Mouse (Mus musculus): ENCODE results near the gene Pias3. TPM values are rescaled to one million over a fixed set of nuclear protein-coding genes. Genes with fewer than 3 reads are reported as not detected.

Gene Pias3
- polyA plus RNA-seq, 1 experiment from 2014 or later, result 70.2 TPM

DNA sequence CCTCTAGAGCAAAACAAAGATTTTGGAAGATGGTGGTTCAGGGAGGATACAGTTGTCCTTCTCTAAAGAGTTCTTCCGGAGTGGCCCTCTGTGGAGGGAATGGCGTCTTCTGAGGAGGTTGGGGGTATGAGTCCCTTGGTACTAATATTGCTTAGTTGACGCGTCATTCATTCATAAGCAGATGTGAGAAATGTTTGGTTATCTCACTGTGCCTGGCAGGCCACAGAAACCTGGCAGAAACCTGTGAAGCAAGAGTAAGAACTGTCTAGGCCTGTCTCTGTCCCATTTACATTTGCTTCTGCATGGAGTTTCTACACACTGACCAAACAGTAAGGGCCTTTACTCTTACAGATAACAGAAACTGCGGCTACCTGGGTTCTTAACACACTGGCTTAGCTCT lies 24.7 kb upstream of the Pias3 start:
- no peak overlapping the region for H3K27ac ChIP-seq
- no peak overlapping the region for H3K9ac ChIP-seq (replicated peaks)
- peaks cover 20% of the 10 kb centered on the region for H3K4me1 ChIP-seq (replicated peaks)
- no peak for ATAC-seq (ENCODE audit: insufficient number of reproducible peaks, insufficient read depth, low FRiP score, low TSS enrichment, low read depth)
- H3K9me3 ChIP-seq, result no peaks in the 10 kb centered on the region
- H3K27me3 ChIP-seq, result peaks cover 16% of the 10 kb centered on the region
- no peak overlapping the region for H3K4me2 ChIP-seq
- H3K36me3 ChIP-seq, result no peaks in the 10 kb centered on the region
- no peak overlapping the region for H3K4me3 ChIP-seq (replicated peaks)
- WGBS, result 92% methylated on average over 5 of the region's 5 CpGs

DNA sequence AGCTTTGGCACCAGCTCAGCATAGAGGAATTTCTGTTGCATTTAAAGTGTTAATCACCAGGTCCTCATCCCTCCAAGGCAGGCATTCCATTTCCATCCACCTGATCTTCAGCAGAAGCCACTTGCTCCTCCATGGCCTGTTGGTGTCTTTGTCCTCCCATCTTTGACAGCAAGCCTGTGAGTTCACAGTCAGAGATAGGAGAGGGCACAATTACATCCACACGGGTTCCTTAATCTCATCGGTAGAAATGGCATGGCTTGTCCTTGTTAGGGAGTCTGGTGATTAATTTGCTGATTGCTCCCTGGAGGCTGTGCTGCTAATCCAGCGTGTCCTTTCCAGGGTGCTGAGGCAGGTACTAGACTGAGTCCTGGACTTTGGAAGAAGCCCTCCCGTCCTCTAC lies 22.7 kb upstream of the Pias3 start:
- H3K9ac ChIP-seq (replicated peaks), result no peak overlapping the region

DNA sequence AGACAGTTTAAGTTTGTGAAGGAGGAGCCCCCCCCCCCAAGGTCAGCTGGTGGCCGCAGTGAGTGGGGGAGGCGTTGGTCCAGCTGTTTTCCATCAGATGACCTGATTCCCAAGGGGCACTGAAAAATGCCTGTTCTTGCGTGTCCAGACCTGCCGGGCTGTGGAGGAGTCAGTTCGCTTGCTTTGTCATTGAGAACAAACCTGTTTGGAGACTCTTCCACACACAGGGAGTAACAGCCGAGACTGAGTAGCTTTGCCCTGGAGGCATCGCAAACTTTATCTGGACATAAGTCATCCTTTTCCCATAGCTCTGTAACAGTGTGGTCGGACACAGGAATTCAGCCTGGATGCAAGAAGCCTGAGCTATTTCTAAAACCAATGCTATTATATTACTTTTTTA lies 21.7 kb upstream of the Pias3 start:
- WGBS, result 17% methylated on average over 8 of the region's 8 CpGs
- no peak overlapping the region for H3K4me3 ChIP-seq (replicated peaks)
- no peak for ATAC-seq (ENCODE audit: insufficient number of reproducible peaks, insufficient read depth, low FRiP score, low TSS enrichment, low read depth)

More for the DNA sequence above, 22.7 kb upstream of the Pias3 start:
- Histone ChIP-seq H3K4me1 (replicated peaks) (peaks cover 20% of the 10 kb centered on the region), H3K4me2 (no peak overlapping the region), H3K4me3 (replicated peaks) (no peak overlapping the region), H3K9me3 (no peaks in the 10 kb centered on the region), H3K27me3 (peaks cover 16% of the 10 kb centered on the region), H3K36me3 (no peaks in the 10 kb centered on the region), H3K27ac (no peak overlapping the region)
- 66% methylated on average over 4 of the region's 4 CpGs for WGBS
- ATAC-seq (ENCODE audit: insufficient number of reproducible peaks, insufficient read depth, low FRiP score, low TSS enrichment, low read depth), result no peak

DNA sequence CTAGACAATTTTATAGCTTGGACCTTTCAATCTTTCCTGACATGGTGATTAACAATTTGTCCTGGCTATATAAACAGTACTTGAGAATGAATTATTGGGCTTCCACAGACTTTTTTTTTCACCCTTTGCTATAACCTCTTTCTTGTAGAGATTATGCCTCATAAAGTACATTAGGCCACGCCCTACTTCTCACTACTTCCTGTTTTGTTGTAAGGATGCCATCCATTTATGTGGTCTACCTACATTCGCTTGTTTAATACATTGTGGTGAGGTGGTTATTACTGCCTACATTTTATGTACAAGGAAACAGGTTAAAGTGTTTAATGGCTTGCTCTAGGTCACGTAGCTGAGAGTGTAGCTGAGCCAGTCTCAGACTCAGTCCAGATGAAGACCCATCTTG lies 21.0 kb upstream of the Pias3 start:
- 66% methylated on average over 3 of the region's 3 CpGs for WGBS
- peaks cover 32% of the 10 kb centered on the region for H3K27me3 ChIP-seq
- H3K27ac ChIP-seq, result no peak overlapping the region
- H3K9me3 ChIP-seq, result no peaks in the 10 kb centered on the region
- no peak overlapping the region for H3K9ac ChIP-seq (replicated peaks)
- peaks cover 19% of the 10 kb centered on the region for H3K4me1 ChIP-seq (replicated peaks)
- no peak overlapping the region for H3K4me2 ChIP-seq
- no peak for ATAC-seq (ENCODE audit: insufficient number of reproducible peaks, insufficient read depth, low FRiP score, low TSS enrichment, low read depth)
- H3K4me3 ChIP-seq (replicated peaks), result no peak overlapping the region
- H3K36me3 ChIP-seq, result no peaks in the 10 kb centered on the region

More for the DNA sequence above, 21.7 kb upstream of the Pias3 start:
- Histone ChIP-seq H3K27me3 (peaks cover 26% of the 10 kb centered on the region), H3K4me1 (replicated peaks) (peaks cover 20% of the 10 kb centered on the region), H3K36me3 (no peaks in the 10 kb centered on the region), H3K9ac (replicated peaks) (no peak overlapping the region), H3K9me3 (no peaks in the 10 kb centered on the region), H3K27ac (peak overlapping the region; percentile 75), H3K4me2 (peak overlapping the region; percentile 35)

DNA sequence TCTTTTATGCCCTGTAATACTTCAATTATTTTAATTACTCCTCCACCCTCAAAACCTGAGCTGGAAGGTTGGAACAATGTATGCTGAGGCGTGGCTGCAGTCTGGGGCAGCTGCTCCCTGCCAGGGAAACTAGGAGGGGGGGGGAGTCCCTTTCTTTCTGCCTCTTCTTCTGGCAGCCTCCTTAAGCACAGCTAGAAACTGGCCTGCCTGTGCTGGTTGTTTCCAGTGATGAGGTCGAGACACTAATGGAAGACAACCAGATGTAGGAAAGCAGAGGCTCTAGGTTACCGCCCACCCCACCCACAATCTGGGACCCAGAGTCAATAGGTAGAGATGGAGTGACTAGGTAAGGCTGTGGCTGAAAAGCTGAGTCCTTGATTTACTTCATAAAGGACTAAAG lies 20.5 kb upstream of the Pias3 start:
- Histone ChIP-seq H3K27me3 (peaks cover 32% of the 10 kb centered on the region), H3K36me3 (no peaks in the 10 kb centered on the region), H3K9me3 (no peaks in the 10 kb centered on the region), H3K4me3 (replicated peaks) (no peak overlapping the region), H3K4me2 (no peak overlapping the region), H3K4me1 (replicated peaks) (peaks cover 14% of the 10 kb centered on the region), H3K27ac (no peak overlapping the region), H3K9ac (replicated peaks) (no peak overlapping the region)
- WGBS, result 57% methylated on average over 3 of the region's 3 CpGs
- no peak for ATAC-seq (ENCODE audit: insufficient number of reproducible peaks, insufficient read depth, low FRiP score, low TSS enrichment, low read depth)

DNA sequence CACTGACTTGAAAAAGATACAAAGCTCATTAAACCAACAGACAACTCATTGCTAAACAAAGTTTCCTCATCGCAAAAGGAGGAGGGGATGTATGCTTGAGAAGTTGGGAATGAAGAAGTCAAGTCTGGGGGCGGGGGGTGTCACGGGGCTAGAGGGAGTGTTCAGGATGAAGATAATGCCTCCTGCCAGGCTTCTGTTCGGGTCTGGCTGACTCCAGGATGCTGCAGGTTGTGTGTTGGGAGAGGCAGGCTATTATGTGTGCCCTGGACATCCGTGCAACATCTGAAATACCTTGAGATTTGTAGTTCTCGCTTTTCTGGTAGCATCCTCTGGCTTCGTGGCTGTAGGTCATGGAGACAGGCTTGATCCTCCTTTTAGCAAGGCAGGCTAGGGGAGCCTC lies 17.7 kb upstream of the Pias3 start:
- H3K4me3 ChIP-seq (replicated peaks), result no peak overlapping the region
- no peak overlapping the region for H3K27ac ChIP-seq
- H3K4me2 ChIP-seq, result no peak overlapping the region
- no peaks in the 10 kb centered on the region for H3K9me3 ChIP-seq
- H3K9ac ChIP-seq (replicated peaks), result no peak overlapping the region
- H3K36me3 ChIP-seq, result no peaks in the 10 kb centered on the region
- peaks cover 12% of the 10 kb centered on the region for H3K4me1 ChIP-seq (replicated peaks)
- peaks cover 35% of the 10 kb centered on the region for H3K27me3 ChIP-seq
- ATAC-seq (ENCODE audit: insufficient number of reproducible peaks, insufficient read depth, low FRiP score, low TSS enrichment, low read depth), result no peak
- WGBS, result 72% methylated on average over 7 of the region's 7 CpGs

DNA sequence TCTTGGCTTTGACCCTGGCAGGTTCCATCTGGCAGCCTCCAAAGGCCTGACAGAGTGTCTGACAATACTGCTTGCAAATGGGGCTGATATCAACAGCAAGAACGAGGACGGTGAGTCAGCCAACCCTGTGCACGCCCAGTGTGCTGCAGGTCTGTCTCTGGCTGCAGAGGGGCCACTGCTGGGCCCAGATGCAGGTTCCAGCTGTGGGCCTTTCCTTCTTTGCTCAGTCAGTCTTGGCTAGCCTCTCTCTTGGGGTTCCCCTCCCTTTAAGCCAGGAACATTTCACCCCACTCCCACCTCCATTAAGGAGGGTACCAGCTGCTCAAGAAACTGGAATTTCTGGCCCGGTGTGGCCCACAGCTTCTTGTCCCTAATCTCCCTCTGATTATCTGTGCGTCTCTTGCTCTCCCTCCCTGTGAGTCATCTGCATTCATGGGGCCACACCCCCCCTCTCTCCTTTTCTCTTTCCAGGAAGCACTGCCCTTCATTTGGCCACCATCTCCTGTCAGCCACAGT lies 17.0 kb upstream of the Pias3 start:
- WGBS, result 28% methylated on average over 5 of the region's 5 CpGs
- no peaks in the 10 kb centered on the region for H3K36me3 ChIP-seq
- no peak overlapping the region for H3K27ac ChIP-seq
- no peak for ATAC-seq (ENCODE audit: insufficient number of reproducible peaks, insufficient read depth, low FRiP score, low TSS enrichment, low read depth)
- H3K4me1 ChIP-seq (replicated peaks), result peaks cover 9% of the 10 kb centered on the region
- no peaks in the 10 kb centered on the region for H3K9me3 ChIP-seq
- no peak overlapping the region for H3K4me2 ChIP-seq
- peaks cover 42% of the 10 kb centered on the region for H3K27me3 ChIP-seq
- no peak overlapping the region for H3K4me3 ChIP-seq (replicated peaks)
- no peak overlapping the region for H3K9ac ChIP-seq (replicated peaks)

DNA sequence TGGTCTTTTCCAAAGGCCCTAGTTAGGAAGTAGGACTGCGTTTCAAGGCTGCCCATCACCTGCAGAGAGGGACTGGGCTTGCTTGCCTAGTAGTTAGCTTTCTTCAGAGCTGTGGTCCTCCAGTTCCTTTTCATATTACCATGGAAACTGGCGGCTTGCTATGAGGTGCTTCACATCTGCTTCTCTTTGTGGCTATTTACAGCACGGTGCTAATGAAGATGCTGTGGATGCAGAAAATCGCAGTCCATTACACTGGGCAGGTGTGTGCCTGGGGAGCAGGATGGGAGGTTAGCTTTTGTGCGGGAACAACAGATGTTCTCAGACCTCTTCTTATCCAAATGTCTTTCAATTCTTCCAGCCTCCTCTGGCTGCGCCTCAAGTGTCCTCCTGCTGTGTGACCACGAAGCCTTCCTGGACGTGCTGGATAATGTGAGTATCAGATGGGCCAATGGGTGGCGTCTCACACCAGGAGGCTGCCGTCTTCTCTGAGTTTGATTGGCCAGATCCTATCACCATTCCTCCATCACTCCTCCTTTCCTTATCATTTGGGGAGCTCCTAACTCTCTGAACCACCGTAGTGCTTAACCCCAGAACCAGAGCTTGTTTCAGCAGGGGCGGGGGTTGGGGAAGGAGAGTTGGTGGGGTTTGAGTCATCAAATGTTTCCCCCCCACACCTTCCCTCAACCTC lies 15.8 kb upstream of the Pias3 start:
- Histone ChIP-seq H3K36me3 (no peaks in the 10 kb centered on the region), H3K27ac (no peak overlapping the region), H3K9me3 (no peaks in the 10 kb centered on the region), H3K4me2 (no peak overlapping the region), H3K9ac (replicated peaks) (no peak overlapping the region), H3K4me3 (replicated peaks) (no peak overlapping the region), H3K27me3 (peaks cover 54% of the 10 kb centered on the region), H3K4me1 (replicated peaks) (peaks cover 10% of the 10 kb centered on the region)
- no peak for ATAC-seq (ENCODE audit: insufficient number of reproducible peaks, insufficient read depth, low FRiP score, low TSS enrichment, low read depth)
- 18% methylated on average over 12 of the region's 12 CpGs for WGBS

DNA sequence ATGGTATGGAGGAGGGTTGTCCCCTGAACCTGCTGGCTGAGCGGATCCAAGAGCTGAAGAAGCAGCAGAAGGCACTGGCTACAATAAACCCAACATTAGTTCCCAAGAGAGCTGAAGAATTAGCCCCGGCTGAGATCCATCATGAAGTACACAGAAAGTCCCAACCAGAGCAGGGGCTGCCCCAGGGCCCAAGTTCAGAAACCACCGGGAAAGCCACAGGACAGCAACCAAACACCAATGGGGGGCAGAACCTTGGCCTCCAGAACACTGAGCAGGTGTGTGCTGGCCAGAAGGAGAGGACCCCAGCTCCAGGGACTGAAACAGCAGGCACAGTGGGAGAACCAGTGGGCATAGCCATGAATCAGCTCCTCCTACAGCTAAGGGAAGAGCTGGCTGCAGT lies 12.7 kb upstream of the Pias3 start:
- H3K36me3 ChIP-seq, result no peaks in the 10 kb centered on the region
- H3K27ac ChIP-seq, result no peak overlapping the region
- no peak overlapping the region for H3K4me3 ChIP-seq (replicated peaks)
- H3K27me3 ChIP-seq, result peaks cover 59% of the 10 kb centered on the region
- no peak overlapping the region for H3K9ac ChIP-seq (replicated peaks)
- H3K4me1 ChIP-seq (replicated peaks), result 0 out of 2 replicates have a peak, but pooled peaks cover 7% of the 10 kb centered on the region
- no peak overlapping the region for H3K4me2 ChIP-seq
- WGBS, result 84% methylated on average over 3 of the region's 3 CpGs
- no peaks in the 10 kb centered on the region for H3K9me3 ChIP-seq
- no peak for ATAC-seq (ENCODE audit: insufficient number of reproducible peaks, insufficient read depth, low FRiP score, low TSS enrichment, low read depth)

DNA sequence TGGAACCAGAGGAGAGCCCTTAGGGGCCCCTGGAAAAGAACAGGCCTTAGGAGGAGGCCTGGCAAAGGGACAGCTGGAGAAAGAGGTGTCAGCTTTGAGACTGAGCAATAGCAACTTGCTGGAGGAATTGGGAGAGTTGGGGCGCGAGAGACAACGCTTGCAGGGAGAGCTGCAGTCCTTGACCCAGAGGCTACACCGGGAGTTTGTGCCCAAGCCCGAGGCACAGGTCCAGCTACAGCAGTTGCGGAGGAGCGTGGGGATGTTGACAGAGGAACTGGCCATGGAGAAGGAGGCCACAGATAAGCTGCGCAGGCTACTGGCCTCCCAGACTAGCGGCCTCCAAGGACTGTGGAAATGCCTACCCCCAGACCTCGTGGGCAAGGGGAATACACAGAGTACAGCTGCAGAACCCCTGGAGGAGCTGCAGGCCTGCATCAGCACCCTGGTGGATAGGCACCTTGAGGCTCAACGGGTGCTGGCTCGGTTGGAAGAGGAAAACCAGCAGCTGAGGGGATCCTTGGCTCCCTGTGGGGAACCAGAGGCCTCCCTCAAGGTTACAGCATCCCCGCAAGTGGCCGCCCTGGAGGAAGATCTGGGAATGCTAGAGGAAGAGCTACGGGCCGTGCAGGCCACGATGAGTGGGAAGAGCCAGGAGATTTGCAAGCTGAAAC lies 11.9 kb upstream of the Pias3 start:
- WGBS, result 50% methylated on average over 17 of the region's 17 CpGs
- 0 out of 2 replicates have a peak, but pooled peaks cover 7% of the 10 kb centered on the region for H3K4me1 ChIP-seq (replicated peaks)
- H3K27me3 ChIP-seq, result peaks cover 53% of the 10 kb centered on the region
- no peaks in the 10 kb centered on the region for H3K36me3 ChIP-seq
- H3K4me3 ChIP-seq (replicated peaks), result peak overlapping the region; percentile 34
- peak overlapping the region; percentile 59 for H3K4me2 ChIP-seq
- no peak overlapping the region for H3K27ac ChIP-seq
- H3K9ac ChIP-seq (replicated peaks), result peak overlapping the region; percentile 44
- no peak for ATAC-seq (ENCODE audit: insufficient number of reproducible peaks, insufficient read depth, low FRiP score, low TSS enrichment, low read depth)
- no peaks in the 10 kb centered on the region for H3K9me3 ChIP-seq

DNA sequence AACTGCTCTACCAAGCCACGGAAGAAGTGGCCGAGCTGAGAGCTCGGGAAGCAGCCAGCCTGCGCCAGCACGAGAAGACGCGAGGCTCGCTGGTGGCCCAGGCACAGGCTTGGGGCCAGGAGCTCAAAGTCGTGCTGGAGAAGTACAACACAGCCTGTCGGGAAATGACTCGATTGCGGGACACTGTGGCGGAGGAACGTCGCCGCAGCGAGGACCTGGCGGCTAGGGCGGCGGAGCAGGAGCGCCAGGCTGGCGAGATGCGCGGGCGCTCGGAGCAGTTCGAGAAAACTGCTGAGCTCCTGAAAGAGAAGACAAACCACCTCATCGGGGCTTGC lies 11.4 kb upstream of the Pias3 start:
- H3K27me3 ChIP-seq, result peaks cover 52% of the 10 kb centered on the region

More for the DNA sequence above, 11.4 kb upstream of the Pias3 start:
- H3K36me3 ChIP-seq, result no peaks in the 10 kb centered on the region
- no peak overlapping the region for H3K27ac ChIP-seq
- H3K9me3 ChIP-seq, result no peaks in the 10 kb centered on the region
- H3K4me1 ChIP-seq (replicated peaks), result 0 out of 2 replicates have a peak, but pooled peaks cover 7% of the 10 kb centered on the region
- ATAC-seq (ENCODE audit: insufficient number of reproducible peaks, insufficient read depth, low FRiP score, low TSS enrichment, low read depth), result no peak; the same call in 1 of the 2 replicates
- peak overlapping the region; percentile 44 for H3K9ac ChIP-seq (replicated peaks)
- peak overlapping the region; percentile 59 for H3K4me2 ChIP-seq
- H3K4me3 ChIP-seq (replicated peaks), result peak overlapping the region; percentile 34
- 18% methylated on average over 28 of the region's 28 CpGs for WGBS
